Mouse (Mus musculus) A20 (cell line): ENCODE results near the gene Vmn1r86.
"Not testable (repeated sequence)": the region's sequence is repeated elsewhere in the genome, so short reads cannot be mapped to it uniquely, and the experiment has no call there.

Source experiments
- DNase-seq: peaks from one replicate; pipeline ENCODE4 v3.0.0-alpha.2; 2011; ENCODE audit warnings: low read depth, low spot score

The Vmn1r86 gene

GRCm38 (mm10) chr7:13119817-13120216 lies at the start of gene Vmn1r86:
Gene Vmn1r86 (minus strand): TSS chr7:13119917.
- no peak for DNase-seq

GRCm38 (mm10) chr7:13159268-13159667 lies 39.6 kb upstream of the Vmn1r86 start, which contains the start of gene Vmn1r88:
Gene Vmn1r88 (plus strand): TSS chr7:13159568.
- no peak for DNase-seq

- no peak for DNase-seq
These were observed 20.3 kb upstream of the Vmn1r86 start, which contains the start of gene Vmn1r87 for GRCm38 (mm10) chr7:13140057-13140456. Gene Vmn1r87 (minus strand): TSS chr7:13140157.

- no peak for DNase-seq
These were observed 17.6 kb upstream of the Vmn1r86 start for GRCm38 (mm10) chr7:13137340-13137739.

GRCm38 (mm10) chr7:13131856-13132255 lies 12.1 kb upstream of the Vmn1r86 start:
- DNase-seq = no peak

GRCm38 (mm10) chr7:13123554-13124153 lies 3.9 kb upstream of the Vmn1r86 start:
- not testable (repeated sequence) for DNase-seq

- no peak for DNase-seq
These were observed 24.6 kb downstream of the Vmn1r86 start, which contains the start of gene Vmn1r85 for GRCm38 (mm10) chr7:13095073-13095472. Gene Vmn1r85 (minus strand): TSS chr7:13095173.

- DNase-seq = peak; percentile 41
These were observed 47.4 kb downstream of the Vmn1r86 start for GRCm38 (mm10) chr7:13072293-13072692.

- DNase-seq = peak; percentile 52
These were observed 56.3 kb downstream of the Vmn1r86 start for GRCm38 (mm10) chr7:13063399-13063798.

GRCm38 (mm10) chr7:13059536-13059935 lies 60.2 kb downstream of the Vmn1r86 start:
- no peak for DNase-seq

GRCm38 (mm10) chr7:13056913-13057700 lies 62.6 kb downstream of the Vmn1r86 start:
- no peak for DNase-seq

GRCm38 (mm10) chr7:13054287-13055010 lies 65.3 kb downstream of the Vmn1r86 start, which contains the start of gene Mzf1:
Gene Mzf1 (minus strand): TSS chr7:13054764.
- peak; percentile 96 for DNase-seq

- DNase-seq = no peak
These were observed 65.8 kb downstream of the Vmn1r86 start for GRCm38 (mm10) chr7:13053961-13054286.

- no peak for DNase-seq
These were observed 66.2 kb downstream of the Vmn1r86 start for GRCm38 (mm10) chr7:13053501-13053900.

GRCm38 (mm10) chr7:13053001-13053400 lies 66.7 kb downstream of the Vmn1r86 start:
- DNase-seq = no peak
